Mouse (Mus musculus): ENCODE results near the gene Gm11554.
"Not testable (repeated sequence)": the region's sequence is repeated elsewhere in the genome, so short reads cannot be mapped to it uniquely, and the experiment has no call there.

- not testable (repeated sequence) for TF ChIP-seq POLR2A (IDR thresholded peaks at IDR 0.05; ENCODE audit: low read depth, low read length); CTCF (IDR thresholded peaks at IDR 0.05; ENCODE audit: borderline replicate concordance, insufficient read depth, low read length)
Measured at GRCm38 (mm10) chr11:99798832-99799231, 5.4 kb downstream of the Gm11554 start, which contains the start of gene Gm11569.
